Mouse (Mus musculus) brain, adult 10 weeks (tissue): ENCODE data around the gene Gm10518. TPM values are rescaled to one million over a fixed set of nuclear protein-coding genes. Genes with fewer than 3 reads are reported as not detected.

Source experiments
- polyA plus RNA-seq: library from polyadenylated mRNA; stranded (reverse); fragments of 350-450 nt; fragmentation: Illumina TruSeq; extraction: RNeasy Lipid Tissue Mini Kit (QIAGEN cat#74804); gene quantifications from one replicate; pipeline ENCODE4 v1.2.3, GENCODE M21; 2015; ENCODE audit warnings: low read depth, low replicate concordance

Gm10518 gene
- polyA plus RNA-seq, result not detected

DNA sequence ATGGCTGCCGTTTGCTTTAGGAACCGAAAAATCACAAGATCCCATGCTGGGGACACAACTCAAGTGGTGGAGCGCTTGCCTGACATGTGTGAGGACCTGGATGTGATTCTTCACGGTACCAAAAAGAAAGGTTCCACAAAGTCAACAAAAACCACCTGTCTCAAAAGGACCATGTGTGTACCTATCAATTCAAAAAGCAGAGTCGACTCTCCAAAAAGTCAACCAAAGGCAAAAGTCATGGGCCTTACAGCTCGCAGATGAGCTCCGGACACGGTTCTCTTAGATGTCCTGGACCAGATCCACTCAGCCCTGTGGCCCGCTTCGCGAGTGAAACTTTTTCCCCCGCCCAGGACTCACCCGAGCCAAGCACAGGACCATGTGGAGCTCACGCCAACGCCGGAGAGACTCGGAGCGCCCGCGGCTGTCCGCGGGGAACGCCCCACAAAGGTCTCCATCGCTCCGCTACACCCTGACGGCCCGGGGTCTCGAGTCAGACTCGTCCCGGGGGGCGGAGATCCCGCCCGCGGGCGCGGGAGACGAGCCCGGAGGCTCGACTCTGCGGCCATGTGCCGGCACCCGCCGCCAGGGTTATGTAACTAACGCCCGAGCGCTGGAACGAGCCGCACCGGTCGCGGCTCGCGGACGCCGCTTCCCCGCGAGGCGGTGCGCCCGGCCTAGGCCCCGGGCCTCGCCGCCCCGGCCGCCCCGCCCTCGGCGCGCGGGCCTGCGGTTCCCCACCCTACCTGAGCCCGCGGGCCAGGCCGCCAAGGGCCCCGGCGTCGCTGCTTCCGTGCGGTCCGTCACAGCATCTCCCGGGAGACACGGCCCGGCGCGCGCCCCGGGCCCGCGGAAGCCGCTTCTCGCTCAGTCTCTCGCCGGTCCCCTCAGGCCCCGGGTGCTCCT lies at the start of gene Gm10518:
Gene Gm10518 (plus strand): TSS at position 767 of the 903 bp plus-strand sequence.

DNA sequence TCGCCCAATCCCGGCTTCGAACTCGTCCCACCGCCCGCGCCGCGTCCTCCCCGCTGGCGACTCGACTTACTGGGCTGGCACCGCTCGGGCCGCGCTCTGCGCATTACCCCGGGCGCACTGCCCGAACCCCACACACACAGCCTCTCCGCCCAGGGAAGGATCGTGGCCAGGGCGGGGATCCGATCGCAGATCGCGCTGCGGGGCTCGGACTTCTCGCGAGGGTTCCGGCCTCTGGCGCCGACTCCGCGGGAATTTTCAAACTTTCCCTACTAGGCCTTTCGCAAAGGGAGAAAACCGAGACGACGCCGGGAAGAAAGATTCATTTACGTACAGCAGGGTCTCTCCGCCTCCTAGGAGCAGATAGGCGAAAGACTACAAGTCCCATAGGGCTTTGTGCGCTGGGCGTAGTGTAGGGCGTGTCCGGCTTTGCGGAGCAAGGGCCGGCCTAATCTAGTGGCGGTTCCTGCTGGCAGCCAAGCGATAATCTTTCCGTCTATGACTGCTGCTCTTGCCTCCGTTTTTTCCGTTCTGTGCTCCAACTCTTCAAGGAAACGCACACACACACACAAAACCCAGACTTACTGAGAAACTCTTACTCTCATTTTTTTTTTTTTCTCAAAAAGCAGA lies 450 bp downstream of the Gm10518 start, which contains the start of gene Ahctf1:
Gene Ahctf1 (minus strand): TSS at position 168 of the 627 bp plus-strand sequence.

Other genes starting within 250 kb of the Gm10518 start
- 118 TPM for gene Sccpdh, start 135.2 kb upstream of the Gm10518 start, polyA plus RNA-seq
- not detected for gene Kif28, start 58.1 kb upstream of the Gm10518 start, polyA plus RNA-seq
- 27.4 TPM for gene Ahctf1, start 304 bp downstream of the Gm10518 start, polyA plus RNA-seq
- gene Cdc42bpa, start 157.1 kb downstream of the Gm10518 start, polyA plus RNA-seq, result 113 TPM